Mouse (Mus musculus): ENCODE results near the gene Gm6034.
"Not testable (repeated sequence)": the region's sequence is repeated elsewhere in the genome, so short reads cannot be mapped to it uniquely, and the experiment has no call there.

Gene Gm6034

DNA sequence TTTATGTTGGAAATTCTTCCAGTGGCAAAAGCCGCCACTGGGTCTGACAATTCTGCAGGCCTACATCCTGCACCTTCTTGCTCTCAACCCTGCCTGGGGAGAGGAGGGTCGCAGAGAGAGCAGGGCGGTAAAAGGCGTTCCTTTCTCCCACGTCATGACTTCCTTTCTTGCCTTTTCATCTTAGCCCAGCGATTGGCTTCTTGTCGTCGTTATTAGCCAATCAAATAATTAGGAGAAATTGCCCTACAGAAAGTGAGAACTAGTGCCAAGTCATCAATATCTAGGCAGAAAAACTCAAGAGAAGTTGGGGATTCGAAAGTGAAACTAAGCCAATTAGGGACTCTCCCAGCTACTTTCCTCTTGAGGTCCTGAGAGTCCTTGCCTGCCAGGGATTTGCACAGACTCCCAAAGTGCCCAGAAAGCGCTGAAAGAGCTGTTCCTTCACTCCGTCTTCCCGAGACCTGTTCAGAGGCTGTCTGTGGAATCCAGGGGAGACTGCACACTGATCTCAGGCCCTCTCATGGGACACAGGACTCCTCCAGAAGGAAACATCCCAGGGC, at the start of gene Gm6034, which contains the start of gene H2-T22:
Gm6034 (plus strand) TSS at position 352 of the 560 bp plus-strand sequence.
H2-T22 (minus strand) TSS at position 138 of the 560 bp plus-strand sequence.
- peak; percentile 68 for DNase-seq (ENCODE audit: extremely low spot score)

DNA sequence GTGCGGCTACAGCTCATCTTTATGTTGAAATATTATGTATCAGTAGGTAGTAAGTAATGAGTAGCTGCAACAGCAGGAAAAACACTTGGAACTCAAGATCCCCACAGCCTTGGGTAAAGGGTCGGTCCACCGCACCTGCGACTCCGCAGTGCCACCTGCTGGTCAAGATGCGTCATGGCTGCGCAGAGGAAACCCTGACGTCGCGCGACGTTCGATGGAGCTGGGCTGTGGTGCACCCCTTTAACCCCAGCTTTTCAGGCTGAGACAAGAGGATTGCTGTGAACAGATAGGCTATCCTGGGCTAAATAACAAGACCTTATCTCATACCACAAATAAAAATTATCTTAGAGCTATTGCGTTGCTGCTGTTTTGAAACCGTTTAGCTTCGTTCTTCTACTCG, 49.1 kb upstream of the Gm6034 start:
- DNase-seq (ENCODE audit: extremely low spot score) = peak; percentile 83

DNA sequence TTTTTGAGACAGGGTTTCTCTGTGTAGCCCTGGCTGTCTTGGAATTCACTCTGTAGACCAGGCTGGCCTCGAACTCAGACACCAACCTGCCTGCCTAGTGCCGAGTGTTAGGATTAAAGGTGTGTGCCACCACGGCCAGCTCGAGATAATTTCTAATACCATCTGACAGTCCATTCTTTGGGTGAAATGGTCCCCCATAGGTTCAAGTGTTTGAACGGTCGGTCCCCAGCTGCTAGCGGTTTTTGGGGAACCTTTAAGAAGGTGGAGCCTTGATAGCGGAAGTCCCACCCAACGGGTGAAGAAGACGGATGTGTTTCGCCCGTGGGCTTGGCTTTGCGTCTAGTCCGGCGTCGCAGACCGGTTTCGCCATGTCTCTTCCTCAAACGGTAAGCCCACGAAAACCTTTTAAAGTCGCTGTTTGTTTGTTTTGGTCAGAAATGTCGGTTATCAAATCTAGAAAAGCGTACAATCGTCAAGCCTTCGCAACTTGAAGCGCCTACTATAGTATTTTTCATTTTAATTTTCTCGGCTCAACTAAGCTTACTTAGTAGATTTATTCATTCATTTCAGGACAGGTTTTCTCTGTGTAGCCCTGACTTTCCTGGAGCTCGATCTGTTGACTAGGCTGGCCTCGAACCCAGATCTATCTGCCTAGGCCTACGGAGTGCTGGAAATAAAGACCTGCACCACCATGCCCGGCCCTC, 48.4 kb upstream of the Gm6034 start:
- DNase-seq (ENCODE audit: extremely low spot score) = peak; percentile 76

DNA sequence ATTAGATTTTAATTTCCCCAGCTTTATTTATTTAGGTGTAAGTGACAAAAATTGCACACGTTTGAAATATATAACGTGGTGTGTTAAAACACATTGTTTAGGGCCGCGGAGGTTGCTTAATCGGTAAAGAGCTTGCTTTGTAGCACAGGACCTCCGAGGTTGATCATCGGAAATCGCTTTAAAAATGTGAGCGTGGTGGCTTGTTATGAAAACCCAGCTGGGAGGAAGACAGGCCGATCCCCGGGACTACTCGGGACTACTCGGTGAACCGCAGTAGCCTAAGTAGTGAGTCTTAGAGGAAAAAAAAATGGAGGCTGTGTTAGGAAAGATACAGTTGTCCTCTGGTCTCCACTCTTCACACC, 47.9 kb upstream of the Gm6034 start:
- no peak for DNase-seq (ENCODE audit: extremely low spot score)

DNA sequence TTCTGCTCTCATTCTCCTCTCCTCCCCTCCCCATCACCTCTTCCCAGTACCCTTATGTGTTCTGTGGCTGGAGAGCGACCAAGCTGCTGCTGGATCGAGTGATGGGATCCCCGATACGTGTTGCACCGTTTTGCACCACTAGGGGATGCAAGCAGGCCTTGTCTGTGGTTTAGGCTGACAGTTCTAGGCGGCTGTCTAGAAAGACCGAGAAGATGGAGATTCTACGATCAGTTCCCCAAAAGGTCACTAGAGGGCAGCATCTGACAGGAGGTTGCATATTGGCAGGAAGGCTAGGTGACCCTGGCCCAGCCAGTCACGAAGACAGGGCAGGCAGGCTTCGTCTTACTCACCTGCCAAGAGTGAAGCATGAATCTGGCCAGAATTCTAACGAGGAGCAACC, 45.8 kb upstream of the Gm6034 start:
- DNase-seq (ENCODE audit: extremely low spot score) = peak; percentile 95

DNA sequence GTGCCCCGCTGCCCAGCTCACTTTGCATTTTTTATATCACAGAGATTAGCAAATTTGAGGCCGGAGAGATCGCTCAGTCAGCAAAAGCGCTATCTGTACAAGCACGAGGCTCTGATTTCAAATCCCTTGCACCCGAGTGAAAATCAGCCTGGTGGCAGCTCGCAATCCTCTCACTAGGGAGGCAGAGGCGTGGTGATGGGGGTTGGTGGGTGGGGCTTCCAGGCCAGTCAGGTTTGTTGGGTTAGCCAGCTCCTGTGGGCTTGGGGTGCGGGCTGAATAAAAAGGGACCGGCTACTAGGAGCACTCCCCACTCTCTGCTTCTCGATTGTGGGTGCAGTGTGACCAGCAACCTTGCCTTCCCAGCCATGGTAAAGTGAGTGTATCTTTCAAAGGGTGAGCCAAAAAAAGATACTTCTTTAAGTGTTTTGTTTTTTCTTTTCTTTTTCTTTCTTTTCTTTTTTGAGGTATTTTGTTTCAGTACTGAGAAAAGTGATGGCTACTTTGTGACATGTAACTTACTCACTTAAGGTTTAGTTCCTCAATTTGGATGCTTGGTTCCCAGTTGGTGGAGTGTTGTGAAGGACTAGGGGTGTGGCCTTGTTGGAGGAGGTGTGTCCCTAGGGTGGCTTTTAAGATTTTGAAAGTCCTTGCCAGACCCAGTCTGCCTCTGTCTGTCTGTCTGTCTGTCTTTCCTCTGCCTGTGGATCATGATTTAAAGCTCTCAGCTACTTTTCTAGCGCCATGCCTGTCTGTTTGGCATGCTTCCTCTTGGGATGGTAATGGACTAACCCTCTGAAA, 44.8 kb upstream of the Gm6034 start:
- no peak for DNase-seq (ENCODE audit: extremely low spot score)

DNA sequence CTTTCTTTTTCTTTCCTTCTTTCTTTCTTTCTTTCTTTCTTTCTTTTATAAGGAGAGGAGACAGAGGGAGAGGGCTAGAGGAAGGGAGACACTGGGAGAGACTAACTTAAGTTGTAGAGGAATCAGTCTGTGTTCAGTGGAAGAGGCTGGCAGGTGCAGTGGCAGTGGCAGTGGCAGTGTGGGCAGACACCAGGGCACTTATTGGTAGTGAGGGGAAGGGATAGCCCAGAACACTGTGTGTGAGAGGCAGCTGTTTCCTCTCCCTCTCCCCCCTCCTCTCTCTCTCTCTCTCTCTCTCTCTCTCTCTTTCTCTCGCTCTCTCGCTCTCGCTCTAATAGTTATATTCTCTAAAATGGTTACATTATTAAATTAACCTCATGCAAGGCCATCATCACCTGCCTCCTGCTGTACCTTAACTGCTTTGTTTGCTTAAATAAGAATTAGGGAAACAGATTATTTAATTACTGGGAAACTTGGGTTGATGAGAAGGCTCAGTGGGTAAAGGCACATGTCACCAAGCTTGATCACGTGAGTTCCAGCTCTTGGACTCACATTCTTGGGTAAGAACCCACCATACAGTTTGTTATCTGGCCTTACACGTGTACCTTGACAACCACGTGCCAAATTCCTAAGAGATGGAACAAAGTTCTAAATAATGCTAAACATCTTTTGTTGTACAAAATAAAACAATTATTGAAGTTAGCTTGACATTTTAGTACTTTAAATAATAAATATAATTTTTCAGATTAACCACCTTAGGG, 44.0 kb upstream of the Gm6034 start:
- no peak for DNase-seq (ENCODE audit: extremely low spot score)

DNA sequence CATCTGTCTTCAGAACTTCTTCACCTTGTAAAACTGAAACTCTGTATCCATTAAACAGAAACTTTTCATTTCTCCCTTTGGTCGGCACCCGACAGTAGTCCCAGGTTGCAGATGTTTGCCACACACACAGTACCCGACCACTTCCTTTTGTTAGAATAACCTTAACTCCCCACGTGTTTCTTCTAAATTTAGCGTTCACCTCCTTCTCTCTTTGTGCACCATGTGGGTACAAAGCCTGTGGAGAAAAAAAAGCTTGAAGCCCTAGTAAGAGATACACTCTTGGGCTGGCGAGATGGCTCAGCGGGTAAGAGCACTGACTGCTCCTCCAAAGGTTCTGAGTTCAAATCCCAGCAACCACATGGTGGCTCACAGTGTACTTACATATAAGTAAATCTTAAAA, 43.4 kb upstream of the Gm6034 start:
- no peak for DNase-seq (ENCODE audit: extremely low spot score)

DNA sequence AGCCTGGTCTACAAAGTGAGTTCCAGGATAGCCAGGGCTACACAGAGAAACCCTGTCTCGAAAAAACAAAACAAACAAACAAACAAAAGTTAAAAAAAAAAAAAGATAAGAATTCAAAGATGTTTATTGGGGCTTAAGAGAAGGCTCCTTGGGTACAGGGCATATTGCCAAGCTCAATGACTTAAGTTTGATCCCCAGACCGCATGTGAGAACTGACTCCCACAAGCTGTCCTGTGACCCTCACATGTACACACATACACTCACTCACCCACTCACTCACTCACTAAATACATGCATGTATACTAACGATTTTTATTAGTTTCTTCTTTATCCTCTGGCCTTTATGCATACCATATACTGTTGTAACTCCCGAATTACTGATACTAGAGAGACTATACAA, 42.4 kb upstream of the Gm6034 start:
- DNase-seq (ENCODE audit: extremely low spot score) = no peak

DNA sequence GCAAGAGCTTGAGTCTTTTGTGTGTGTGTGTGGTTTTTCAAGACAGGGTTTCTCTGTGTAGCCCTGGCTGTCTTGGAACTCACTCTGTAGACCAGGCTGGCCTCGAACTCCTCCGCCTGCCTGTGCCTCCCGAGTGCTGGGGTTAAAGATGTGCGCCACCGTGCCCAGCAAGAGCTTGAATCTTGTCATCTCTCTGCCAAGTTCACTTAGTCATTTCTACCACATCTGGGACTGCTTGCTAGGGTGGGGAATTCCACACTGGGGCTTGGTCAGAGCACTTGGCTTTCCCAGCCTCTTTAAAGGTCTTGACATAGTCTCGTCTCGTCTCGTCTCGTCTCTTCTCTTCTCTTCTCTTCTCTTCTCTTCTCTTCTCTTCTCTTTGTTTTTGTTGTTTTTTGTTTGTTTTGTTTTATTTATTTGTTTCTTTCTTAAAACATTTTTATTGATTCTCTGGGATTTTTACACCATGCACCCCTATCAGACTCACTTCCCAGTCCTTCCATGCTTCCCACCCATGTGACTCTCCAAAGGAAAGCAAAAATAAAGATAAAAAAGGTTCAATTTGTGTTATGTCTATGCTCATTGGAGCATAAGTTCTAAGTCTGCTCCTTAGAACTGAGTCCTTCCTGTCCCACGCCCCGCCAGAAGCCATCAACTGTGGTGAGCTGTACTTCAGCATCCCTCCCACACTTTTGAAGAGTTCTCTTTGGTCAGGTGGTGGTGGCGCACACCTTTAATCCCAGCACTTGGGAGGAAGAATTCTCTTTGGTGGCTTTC, 41.5 kb upstream of the Gm6034 start:
- no peak for DNase-seq (ENCODE audit: extremely low spot score)

DNA sequence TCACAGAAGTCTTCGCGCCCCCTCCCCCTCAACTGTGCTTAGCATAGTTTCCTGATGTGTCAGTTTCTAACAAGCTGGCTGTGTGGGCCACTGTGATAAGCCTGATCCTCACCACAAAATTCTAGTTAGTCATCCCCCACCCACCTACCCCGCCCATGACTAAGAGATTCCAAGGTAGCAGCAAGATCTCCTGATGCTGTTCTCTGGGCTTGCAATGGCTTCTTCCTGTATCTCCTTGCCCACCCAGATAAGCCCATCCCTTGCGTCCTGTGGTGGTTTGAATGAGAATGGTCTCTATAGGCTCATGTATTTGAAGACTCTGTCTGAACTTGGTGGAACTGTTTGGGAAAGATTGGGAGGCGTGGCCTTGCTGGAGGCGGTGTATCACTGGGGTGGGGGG, 40.8 kb upstream of the Gm6034 start:
- DNase-seq (ENCODE audit: extremely low spot score) = no peak

DNA sequence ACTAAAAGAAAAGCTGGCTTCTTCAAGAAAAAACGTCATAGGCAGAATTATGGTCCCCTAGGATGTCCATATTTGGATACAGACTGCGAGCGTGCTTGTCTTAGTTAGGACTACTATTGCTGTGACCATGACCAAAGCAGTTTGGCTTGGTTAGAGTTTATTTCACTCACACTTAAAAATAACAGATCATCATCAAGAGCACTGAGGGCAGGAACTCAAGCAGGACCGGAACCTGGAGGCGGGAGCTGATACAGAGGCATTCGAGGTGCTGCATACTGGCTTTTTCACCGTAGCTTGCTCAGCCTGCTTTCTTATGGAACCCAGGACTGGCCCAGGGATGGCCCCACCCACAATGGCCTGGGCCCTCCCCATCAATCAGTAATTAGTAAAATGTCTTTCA, 39.4 kb upstream of the Gm6034 start:
- DNase-seq (ENCODE audit: extremely low spot score) = no peak

DNA sequence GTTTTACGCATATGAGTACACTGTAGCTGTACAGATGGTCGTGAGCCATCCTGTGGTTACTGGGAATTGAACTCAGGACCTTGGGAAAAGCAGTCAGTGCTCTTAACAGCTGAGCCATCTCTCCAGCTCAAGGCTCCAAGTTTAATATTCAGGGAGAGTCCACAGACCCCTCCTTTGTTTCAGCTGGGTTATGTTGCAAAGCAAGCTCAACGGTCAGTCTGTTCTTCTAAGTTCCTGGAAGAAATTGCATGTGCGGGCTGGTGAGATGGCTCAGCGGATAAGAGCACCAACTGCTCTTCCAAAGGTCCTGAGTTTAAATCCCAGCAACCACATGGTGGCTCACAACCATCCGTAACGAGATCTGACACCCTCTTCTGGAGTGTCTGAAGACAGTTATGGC, 38.4 kb upstream of the Gm6034 start:
- not testable (repeated sequence) for DNase-seq (ENCODE audit: extremely low spot score)

DNA sequence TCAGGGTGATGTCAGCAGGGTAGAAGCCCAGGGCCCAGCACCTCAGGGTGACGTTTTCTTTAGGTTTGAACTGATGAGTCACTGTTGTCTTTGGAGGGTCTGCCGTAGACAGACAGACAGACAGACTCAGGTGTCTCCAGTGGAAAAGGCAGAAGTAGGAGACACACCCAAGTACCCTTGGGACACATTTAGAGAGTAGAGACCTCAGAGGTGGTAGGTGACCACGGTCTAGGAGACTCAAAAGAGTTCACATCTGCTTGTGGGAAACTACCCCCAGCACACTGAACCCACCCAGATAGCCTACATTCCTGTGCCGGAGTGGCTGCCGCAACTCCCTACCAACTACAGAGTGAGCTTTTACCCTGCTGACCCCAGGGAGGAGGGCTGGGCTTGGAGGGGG, 27.8 kb upstream of the Gm6034 start:
- DNase-seq (ENCODE audit: extremely low spot score) = no peak

DNA sequence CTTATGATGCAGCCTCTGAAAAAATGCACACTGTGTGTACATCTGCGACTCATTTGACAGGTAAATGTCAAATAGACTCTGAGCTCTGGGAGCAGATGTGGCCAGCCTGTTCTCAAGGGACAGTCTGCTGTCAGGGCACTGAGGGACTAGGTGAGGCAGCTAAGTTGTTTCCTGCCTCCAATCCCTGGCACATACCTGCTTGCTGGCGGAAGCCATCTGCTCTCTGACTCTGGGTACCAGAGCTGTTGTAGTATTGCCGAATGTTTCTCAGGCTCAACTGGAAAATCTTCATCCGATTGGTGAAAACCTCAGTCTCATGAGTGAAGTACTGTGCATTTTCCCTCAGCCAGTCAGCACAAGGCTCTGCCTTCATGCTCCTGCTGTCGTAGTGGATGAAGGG, 25.7 kb upstream of the Gm6034 start:
- DNase-seq (ENCODE audit: extremely low spot score) = no peak

DNA sequence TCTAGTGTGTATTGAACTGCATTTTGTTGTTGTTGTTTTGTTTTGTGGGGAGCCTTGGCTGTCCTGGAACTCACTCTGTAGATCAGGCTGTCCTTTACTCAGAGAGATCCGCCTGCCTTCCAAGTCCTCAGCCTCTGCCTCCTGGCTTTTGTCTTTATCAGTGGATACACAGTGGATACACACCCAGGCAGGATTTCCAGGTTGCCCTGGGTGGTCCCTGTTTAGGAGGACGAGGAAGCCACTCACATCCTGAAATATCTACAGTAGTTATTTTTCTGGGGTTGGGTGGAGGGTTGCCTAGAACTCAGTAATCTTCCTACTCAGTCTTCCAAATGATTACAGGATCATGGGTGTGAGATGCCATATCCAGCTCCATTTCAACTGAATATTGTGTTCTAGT, 23.8 kb upstream of the Gm6034 start:
- no peak for DNase-seq (ENCODE audit: extremely low spot score)

DNA sequence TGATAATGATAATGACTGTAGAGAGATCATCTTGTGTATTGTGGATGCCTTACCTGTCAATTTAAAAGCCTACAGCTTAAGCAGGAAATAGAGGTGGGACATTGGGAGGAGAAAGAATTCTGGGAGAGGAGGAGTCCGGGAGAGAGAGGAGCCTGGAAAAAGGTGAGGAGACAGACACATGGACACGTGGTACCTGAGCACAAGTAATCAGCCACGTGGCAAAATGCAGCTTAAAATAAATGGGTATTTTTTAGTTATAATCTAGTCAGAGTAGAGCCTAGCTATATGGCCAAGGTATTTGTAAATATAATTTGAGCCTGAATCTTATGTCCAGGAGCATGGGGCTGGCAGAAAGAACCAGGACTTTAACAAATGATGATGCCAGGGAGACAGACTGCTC, 23.2 kb upstream of the Gm6034 start:
- DNase-seq (ENCODE audit: extremely low spot score) = no peak

DNA sequence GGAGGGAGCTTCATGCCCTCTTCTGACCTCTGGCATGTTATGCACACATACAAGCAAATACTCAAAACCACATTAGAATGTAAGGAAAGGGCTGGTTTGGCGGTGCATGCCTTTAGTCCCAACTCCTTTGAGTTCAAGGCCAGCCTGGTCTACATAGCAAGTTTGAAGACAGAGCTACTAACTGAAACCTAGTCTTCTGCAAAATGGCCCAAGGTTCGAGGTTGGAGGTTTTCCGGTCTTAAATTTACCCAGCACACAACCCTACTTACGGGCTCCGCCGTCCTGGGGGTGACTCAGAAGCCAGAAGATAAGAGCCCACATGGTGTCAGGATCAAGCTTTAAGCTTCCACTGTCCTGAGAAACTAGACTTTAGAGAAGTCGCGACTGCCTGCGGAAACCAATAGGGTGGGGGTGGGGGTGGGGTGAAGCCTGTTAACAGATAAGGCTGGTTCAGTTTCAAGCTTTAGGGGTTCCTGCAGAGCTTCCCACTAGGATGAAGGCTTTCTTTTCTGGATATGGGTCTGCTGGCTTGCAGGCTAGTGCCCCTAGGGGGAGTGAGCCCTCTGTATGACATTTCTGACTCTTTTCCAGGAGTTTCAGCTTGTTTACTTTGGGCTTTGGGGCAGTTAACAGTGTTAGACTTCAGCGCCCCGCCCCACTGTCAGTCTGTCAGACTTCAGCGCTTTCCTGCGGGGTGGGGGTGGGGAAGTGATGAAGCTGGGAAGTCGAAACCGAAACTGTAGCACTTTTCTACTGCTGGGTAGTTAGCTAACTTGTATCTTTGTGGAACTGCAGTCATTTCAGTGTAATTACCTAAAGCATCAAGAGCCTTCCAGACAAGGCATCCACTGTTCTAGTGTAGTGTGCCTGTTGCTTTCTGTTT, 22.3 kb upstream of the Gm6034 start, which contains the start of gene H2-T24:
H2-T24 (minus strand) TSS at position 370 of the 883 bp plus-strand sequence.
- peak; percentile 37 for DNase-seq (ENCODE audit: extremely low spot score)

DNA sequence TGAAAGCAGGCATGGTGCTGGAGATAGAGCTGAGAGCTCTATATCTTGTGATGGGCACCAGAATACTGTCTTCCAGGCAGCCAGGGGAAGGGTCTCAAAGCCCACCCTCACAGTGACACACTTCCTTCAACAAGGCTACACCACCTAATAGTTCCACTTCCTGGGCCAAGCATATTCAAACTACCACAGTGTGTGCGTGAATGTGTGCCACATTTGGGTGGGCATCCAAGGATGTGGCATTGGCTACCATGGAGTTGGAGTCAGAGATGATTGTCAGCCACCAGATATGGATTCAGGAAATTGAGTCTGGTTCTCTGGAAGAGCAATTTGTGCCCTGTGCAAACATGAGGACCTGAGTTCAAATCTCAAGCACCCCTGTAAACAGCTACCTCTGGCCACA, 21.5 kb upstream of the Gm6034 start:
- no peak for DNase-seq (ENCODE audit: extremely low spot score)

DNA sequence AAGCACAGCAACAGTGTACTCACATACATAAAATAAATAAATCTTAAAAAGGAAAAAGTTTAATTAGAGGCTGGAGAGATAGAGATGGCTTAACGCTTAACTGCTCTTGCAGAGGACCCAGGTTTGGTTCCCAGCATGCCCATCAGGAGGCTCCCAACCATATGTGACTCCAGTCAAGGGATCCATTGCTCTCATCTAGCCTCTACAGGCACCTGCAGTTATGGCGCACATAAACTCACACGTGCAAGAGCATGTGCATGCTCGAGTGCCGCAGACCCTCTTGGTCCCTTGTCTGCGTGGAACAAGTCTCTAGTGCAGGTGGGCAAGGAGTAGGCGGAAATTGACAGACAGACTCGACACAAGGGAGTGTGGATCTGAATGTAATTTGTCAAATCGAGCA, 20.7 kb upstream of the Gm6034 start:
- no peak for DNase-seq (ENCODE audit: extremely low spot score)
